In genomic region chr2:58309695-58310094, GRCm38 (mm10) we compare ENCODE assay signal across 20 mouse cellular contexts. TPM values are rescaled to one million over a fixed set of nuclear protein-coding genes. Genes with fewer than 3 reads are reported as not detected.
"Had no signal": no experiment of that assay in that cellular context is flagged by ENCODE, and none has a peak within 500 bp of the region (broad histone marks: within the 10 kb centered on the region; RNA-seq: fewer than 3 reads in every experiment).

No protein-coding gene starts in this region.

- H3K36me3 ChIP-seq: midbrain, embryonic 12.5 days; neural tube, embryonic 13.5 days; neural tube, embryonic 15.5 days had no signal

- H3K4me2 ChIP-seq: midbrain, embryonic 12.5 days; neural tube, embryonic 13.5 days; neural tube, embryonic 15.5 days had no signal

- H3K9ac ChIP-seq: liver, embryonic 14.5 days; lung, embryonic 14.5 days; midbrain, embryonic 12.5 days; neural tube, embryonic 13.5 days; neural tube, embryonic 15.5 days had no signal

- H3K4me1 ChIP-seq: midbrain, embryonic 12.5 days; neural tube, embryonic 13.5 days; neural tube, embryonic 15.5 days had no signal

- H3K27me3 ChIP-seq: midbrain, embryonic 12.5 days; neural tube, embryonic 13.5 days; neural tube, embryonic 15.5 days had no signal

- H3K4me3 ChIP-seq: midbrain, embryonic 12.5 days; myocyte; neural tube, embryonic 13.5 days; neural tube, embryonic 15.5 days had no signal

- H3K27ac ChIP-seq: liver, embryonic 14.5 days; midbrain, embryonic 12.5 days; neural tube, embryonic 13.5 days; neural tube, embryonic 15.5 days had no signal

- DNase-seq: lung, adult 18-20 months; lung, postnatal 10 days; lung, postnatal 4 days; midbrain, embryonic 14.5 days; retina, postnatal 1 day; right cerebral cortex, adult 18-20 months; right cerebral cortex, postnatal 25 days; right cerebral cortex, postnatal 4 days; spleen, adult 18-20 months; thymus, adult 2 months; thymus, postnatal 14 days; thymus, postnatal 36 days had no signal

- H3K9me3 ChIP-seq: midbrain, embryonic 12.5 days; neural tube, embryonic 13.5 days; neural tube, embryonic 15.5 days had no signal

- ATAC-seq: midbrain, embryonic 16.5 days had no signal

RNA-seq across cellular contexts. Expression of gene Acvr1c, which starts 48.0 kb away (rescaled TPM):
- total RNA-seq: megakaryocyte-erythroid progenitor cell, adult 5-6 weeks had no signal
- polyA plus RNA-seq: myocyte had no signal
